Mouse (Mus musculus): ENCODE data around the gene Mif4gd.
A peak's percentile ranks its signal among the peaks of the same experiment; 100 is the strongest.

Mif4gd gene

DNA sequence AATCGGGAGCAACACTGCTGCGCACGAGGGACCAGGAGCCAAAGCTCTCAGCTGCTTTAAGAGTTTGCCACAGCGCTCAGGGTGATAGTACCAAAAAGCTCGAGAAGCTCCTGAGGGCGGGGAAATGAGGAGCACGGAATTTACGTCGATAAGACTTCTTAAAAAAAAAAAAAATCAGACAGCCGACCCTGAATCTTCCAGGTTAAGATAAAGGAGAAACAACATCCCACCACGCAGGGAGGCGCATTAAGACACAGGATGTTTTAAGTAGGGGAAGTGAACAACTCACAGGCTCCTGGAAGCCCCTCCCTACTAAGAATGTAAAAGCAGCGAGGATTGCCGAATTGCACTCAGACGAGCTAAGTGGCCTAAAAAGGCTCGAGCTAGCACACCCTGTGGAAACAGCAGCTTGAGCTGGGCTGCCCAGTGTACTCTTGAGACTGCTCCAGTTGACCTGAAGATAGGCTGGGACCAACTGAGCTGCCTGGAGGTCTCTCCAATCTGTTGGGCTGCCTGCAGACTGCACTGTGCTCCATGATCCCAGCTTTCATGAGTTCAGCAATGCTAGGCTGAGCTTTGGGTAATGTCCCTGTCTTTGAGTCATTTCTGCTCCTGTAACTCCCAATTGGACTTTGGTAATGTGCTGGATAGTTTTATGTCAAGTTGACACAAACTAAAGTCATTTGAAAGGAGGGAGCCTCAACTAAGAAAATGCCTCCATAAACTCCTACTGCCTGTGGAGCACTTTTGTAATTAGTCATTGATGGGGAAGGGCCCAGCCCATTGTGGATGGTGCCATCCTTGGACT is 573 bp upstream of the Mif4gd start:
- DNase-seq (ENCODE audit: low read depth) = no peak

DNA sequence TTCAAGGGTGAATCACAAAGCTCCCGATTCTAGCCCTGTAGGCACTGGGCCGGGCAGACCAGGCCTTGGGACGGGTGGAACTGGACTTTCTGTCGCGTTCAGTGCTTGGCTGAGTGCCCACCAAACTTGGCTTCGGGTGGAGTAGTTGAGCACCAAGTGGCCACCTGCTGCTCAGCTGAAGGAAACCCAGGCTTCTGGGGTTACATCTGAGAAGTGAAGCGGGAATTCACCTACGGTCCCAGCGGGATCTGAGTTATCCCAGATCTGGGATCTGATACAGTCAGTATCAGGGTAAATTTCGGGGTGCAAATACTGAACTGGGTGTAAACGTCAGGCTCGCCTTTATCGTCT is 735 bp downstream of the Mif4gd start:
- DNase-seq (ENCODE audit: low read depth) = no peak

DNA sequence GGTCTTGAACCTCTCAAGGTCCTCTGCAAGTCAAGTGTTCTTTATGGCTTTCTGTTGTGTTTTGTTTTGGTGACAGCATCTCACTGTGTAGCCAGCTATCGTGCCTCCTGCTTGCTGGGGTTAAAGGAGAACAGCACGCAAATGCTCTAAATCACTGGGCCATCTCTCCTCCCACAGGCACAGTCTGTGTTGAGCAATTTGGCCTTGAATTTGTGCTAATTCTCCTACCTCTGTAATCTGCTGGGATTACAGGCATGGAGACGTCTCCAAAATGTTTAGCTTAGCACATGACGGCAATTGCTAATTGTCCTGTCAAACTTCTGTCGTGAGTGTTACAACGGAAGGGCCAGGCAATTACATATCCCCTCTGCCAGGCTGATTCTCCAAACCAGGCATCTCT is 1.6 kb downstream of the Mif4gd start:
- DNase-seq (ENCODE audit: low read depth) = no peak

DNA sequence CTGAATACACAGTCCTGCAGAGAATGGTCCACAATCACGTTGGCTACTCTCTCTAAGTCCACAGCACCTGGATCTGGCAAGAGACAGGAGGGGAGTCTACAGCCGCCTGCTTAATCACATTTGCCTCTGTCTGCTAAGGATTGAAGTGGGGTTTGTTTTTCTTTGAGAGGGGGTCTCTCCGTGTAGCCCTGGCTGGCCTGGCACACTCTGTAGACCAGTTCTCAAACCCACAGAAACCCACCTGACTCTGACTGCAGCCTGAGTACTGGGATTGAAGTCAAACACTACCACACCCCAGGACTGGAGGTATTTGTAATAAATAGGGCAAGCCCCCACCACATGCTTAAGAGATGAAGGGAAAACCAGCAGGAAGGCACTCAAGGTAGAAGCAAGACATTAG is 3.2 kb downstream of the Mif4gd start:
- DNase-seq (ENCODE audit: low read depth) = no peak

DNA sequence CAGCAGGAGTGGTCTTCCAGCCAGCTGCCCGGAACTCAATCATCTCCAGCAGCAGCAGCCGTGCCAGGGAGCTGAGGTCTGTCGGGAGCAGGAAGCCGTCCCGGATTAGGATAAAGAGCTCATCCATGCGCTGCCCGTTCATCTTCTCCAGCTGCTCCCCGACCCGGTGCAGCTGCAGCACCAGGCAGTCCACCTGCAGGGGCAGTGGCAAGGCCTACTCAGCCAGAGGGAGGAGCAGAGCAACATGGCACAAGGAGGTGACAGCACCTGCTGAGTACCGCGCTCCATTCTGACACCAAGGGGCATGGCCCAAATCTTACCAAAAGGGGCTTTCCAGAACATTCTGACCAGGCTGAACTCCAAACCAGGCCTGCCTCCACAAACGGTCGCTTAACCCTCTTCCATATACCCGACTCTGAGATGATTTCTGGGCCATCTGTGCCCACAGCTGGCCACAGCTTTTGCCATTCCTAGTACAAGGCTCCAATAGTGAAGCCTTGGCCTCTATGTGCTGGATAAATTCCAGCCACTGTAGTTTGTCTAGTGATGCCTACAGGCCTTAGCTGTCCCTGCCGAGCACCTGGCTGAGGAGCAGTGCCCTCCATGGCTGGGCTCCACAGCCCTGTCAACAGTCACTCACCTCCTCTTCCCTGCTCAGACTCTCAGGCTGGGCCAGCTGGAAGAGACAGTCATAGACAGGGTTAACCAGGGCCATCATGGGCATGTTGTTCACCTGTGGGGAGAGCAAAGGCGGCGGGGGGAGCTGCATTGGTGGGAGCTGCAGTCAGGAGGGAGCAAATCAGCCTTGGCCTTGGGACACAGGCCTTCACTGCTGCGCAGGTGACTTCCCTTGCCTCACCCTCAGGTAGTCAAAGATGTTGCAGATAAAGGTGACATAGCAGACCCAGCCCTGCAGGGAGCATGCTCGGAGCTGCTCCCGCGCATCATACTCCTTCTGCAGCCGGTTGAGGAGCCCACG is 4.1 kb downstream of the Mif4gd start:
- DNase-seq (ENCODE audit: low read depth) = no peak

DNA sequence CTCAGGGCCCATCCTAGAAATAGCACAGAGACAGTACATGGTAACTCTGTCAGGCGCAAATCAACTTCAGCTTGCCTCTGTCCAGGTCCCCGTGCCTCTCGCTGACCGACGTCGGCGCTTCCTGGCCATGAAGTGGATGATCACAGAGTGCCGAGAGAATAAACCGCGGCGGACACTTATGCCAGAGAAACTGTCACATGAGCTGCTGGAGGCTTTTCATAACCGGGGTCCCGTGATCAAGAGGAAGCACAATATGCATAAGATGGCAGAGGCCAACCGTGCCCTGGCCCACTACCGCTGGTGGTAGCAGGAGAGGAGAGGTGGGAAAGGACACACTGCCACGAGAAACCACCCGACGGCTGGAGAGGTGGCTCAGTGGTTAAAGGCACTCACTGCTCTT is 6.0 kb downstream of the Mif4gd start:
- DNase-seq (ENCODE audit: low read depth) = no peak

DNA sequence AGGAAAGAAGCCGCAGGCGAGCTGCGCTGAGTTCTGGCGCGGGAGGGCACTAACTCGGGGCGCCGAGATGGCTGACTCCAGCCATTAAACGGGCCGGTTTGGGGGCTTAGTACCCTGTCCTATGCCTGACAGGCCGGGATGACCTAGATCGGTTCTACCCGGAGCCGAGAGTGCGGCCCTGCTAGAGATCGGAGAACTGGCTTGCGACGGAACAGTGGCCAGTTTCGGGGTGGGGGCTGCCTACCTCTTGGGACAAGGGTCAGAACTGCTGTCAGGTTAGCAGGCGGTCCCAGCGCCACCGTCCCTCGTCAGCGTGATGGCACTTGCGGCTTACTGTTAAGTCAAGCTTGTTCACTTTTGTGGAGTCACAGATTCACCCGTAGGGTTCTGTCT is 8.5 kb downstream of the Mif4gd start:
- DNase-seq (ENCODE audit: low read depth) = no peak

DNA sequence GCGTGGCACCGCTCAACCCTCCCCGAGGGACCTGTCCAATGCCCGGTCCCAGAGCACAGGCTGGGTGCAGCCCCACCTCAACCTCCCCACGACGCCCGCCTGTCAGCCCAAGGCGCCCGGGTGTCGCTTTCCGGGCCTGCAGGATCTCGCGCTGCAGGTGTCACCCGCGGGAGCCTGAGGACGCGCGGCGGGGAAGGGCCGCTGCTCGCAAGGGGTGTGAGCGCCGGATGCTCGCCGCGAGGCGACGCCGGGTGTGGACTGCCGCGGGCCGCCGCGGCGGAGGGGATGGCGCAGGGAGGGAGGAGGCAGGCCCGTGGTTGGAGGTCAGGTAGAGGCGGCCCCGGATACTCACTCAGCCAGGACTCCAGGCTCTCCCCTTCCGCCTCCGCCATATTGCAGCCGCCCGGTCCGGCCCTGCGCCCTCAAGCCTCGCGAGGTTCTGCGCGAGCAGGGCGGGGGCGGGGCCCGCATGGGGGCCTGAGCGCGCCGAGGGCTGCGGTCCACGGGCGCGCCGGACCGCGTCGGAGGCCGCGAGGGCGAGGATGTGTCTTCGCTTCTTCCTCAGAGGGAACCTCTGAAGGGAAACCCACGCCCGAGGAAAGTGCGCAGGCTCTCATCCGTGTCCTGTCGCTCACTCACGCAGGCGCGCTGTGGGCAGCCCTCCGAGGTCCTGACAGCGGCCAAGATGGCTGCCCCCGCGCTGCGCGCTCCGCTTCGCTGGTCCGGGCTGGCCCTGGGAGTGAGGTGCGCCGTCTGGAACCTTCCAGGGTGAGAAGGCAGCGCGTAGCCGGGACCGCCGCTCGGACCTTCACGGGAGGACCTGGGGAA is 9.1 kb downstream of the Mif4gd start, which contains the start of the genes Mrps7 and Gga3:
Gene Mrps7 (plus strand): TSS at position 450 of the 828 bp plus-strand sequence.
Gene Gga3 (minus strand): TSS at position 576 of the 828 bp plus-strand sequence.
- DNase-seq (ENCODE audit: low read depth) = peak; percentile 96

DNA sequence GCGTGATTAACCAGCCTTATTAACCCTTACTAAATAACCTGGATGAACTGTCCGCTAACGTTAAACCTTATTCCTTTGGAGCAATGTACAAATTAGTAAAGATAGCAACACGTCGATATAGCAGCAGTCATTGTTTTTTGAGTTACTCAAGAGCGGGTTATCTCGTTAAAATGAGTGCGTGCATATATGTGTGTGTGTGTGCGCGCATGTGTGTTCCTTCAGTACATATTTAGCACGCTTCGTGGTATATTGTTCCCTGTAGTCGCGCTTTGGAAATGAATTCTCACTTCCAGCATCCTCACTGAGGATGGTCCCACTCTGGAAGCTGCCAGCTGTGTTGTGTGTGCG is 9.7 kb downstream of the Mif4gd start:
- no peak for DNase-seq (ENCODE audit: low read depth)

DNA sequence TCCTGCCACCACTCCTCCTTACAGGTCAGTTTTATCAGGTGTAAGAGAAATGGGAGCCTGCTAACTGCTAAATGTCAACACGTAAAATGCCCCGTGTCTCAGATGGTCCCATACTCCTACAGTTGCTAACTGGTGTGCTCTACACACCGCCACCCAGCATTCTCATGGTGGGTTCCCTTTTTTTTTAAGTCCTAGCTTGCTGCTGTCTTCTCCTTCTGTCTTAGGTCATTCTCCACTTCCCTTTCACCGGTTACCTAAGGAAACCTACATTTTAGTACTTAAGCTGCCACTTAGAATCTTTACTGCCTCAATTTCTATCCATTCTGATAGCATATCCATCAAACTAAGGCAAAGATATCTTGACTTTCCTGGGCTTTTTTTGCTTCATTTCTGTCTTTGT is 11.6 kb downstream of the Mif4gd start:
- no peak for DNase-seq (ENCODE audit: low read depth)

DNA sequence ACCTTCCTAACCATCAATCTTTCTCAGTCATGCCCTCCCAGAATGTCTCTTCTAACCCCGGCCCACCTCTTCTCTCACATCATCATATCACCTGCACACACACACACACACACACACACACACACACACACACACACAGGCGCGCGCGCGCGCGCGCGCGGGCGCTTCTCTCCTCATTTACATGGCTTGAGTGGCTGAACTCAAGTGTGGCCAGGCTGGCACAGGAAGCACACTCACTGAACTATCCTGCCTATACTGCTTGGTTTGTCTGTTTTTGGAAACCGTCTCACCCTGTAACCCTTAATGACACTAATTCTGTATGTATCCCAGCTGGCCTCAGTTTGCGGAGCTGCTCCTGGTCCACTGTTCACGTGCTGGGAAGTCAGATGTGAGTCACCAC is 12.0 kb downstream of the Mif4gd start:
- no peak for DNase-seq (ENCODE audit: low read depth)

DNA sequence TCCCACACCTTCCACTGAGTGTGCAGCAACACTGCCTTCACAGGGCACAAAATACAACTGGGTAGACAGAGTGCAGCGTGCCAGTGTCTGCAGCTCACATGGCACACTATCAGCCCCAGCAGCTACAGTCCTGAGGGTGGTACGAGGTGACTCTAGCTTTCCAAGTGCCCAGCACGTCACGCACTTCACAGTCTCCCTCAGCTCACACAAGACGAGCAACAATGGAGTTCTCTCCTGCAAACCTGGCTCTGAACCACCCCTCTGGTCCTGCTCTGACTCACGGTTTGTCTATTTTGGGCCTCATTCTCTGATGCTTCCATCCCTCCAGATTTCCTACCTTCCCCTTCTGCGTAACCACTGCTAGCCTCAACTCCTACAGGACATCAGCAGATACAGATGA is 13.0 kb downstream of the Mif4gd start:
- no peak for DNase-seq (ENCODE audit: low read depth)

DNA sequence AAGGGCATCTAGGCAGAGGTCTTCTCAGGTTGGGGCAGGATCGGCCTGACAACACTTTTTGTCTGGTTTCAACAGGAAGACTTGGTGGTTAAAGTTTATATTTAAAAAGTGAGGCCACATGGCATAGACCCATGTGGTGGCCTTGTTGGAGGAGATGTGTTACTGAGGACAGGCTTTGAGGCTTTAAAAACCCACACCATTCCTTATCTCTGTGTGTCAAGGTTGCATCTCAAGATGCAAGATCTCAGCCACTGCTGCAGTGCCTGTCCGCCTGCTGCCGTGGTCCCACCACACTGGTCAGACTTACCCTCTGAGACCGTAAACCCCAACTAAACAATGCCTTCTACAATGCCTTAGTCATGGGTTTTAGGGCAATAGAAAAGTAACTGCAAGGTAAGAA is 14.5 kb downstream of the Mif4gd start:
- no peak for DNase-seq (ENCODE audit: low read depth)

DNA sequence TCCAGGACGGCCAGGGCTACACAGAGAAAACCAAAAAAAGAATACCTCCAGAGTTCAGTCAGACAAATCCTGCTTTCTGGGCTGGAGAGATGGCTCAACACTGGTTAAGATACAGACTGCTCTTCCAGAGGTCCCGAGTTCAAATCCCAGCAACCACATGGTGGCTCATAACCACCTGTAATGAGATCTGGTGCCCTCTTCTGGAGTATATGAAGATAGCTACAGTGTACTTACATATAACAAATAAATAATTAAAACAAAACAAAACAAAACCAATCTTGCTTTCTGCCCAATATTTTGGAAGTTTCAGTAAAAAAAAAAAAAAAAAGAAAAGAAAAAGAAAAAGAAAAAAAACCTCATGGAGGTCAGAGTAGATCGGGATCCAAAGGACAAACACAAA is 17.6 kb downstream of the Mif4gd start:
- no peak for DNase-seq (ENCODE audit: low read depth)

DNA sequence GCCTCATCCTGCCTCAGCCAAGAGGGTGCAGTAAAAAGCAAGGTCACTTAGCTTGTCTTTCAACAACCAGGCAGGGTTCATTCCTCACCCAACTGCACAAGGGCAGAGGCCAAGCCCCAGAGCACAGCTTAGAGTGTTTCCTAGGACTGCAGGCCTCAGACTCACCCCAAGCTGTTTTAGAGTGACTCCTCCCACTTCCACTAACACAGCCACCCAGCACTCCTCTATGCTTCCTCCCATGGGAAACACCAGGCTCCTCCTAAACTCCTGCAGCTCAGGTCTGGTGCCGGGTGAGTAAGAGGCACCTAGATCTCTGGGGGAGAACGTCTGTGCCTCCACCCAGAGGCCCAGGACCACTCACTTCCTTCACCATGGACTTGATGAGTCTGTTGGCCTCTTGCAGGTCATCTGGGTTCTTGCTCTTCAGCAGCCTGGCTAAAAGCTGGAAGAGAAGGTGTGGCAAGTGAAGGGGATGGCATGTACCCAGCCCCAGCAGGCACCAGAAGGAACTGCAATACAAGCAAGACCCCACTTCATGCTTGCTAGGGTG is 22.2 kb downstream of the Mif4gd start:
- DNase-seq (ENCODE audit: low read depth) = no peak

DNA sequence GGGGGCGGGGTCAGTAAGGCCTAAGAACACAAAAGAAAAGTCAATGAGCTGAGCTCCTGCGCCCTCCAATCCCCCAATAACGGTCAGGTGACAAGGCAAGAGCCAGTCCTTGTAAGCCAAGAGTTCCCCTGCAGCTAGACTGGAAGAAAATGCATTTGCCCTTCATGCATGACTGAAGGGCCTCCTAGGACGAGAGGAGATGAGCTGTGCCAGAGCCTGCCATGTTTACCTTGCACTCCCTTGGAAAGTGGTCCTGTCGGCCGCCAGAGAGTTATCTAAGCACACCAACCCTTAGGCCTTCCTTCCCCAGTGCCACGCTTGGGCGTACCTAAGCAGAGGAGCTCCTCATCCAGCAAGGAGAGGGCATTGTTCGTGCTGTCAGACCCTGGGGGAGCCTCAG is 24.8 kb downstream of the Mif4gd start:
- DNase-seq (ENCODE audit: low read depth) = no peak

DNA sequence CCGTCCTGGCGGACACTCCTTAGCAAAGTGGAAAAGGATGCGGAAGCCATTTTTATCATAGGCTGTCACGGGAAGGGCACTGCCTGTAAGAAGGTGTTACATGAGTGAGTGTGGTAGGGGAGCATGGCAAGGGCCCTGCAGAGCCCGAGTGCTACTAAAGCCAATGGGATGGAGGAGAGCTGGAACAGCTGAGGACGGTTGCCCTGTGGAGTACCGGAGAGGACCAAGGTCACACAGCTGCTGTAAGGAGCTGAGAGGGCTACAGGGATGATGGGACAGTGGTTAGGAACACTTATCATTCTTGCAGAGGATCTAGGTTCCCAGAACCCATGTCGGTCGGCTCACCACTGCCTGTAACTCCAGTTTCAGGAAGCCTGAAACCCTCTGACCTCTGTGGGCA is 26.4 kb downstream of the Mif4gd start:
- DNase-seq (ENCODE audit: low read depth) = no peak

DNA sequence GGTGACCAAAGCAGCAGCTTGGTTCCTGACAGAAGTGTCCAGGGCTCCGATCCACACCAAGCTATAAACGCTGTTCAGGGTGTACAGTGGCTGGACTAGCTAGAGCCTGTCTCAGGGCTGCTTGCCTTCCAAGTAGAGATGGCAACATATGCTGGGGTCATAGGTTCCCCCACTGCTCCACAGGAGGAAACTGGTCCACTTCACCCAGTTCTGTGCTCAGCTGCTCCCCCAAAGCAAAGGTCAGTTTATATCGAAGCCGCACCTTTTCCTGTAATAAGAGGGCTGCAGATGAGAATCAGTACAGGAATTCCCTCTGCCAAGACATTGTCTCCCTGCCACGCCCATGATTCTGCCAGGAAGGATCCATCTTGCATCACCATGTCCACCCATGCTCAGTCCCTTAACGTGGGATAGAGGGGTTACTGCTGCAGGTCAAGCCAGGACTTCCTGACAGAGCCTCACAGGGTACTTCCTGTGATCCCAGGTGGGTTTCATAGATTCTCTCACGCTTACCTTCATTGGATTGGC is 27.1 kb downstream of the Mif4gd start:
- no peak for DNase-seq (ENCODE audit: low read depth)

DNA sequence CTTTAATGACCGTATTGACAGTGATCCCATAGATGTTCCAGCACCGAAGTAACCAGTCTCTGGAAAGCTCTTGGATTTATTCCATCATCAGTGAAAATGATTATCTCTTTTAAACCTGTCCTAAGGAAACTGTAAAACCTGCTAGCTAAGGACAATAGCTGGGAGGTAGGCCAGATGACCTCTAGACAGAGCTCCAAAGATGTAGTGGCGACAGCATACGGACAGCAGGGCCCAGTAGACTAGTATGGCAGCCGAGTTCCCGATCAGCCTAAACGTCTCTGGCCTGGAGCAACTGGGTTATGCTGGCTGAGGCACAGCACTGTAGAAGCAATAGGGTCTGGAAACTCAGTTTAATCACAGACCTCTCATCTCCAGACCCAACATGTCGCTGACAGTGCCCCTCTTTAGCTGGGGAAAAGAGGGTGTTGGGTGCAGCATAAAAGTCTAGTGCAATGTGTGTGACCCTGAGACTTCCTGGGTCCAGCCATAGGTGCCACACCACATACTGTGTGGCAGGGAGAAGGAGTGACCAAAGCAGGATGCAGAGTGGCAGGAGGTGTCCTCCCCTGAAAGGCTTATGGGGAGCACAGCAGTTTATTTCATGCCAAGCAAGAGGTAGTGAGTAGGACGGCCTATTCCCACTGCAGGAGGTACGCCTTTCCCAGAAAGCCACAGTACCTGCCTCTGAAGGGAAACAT is 28.2 kb downstream of the Mif4gd start:
- DNase-seq (ENCODE audit: low read depth) = no peak

DNA sequence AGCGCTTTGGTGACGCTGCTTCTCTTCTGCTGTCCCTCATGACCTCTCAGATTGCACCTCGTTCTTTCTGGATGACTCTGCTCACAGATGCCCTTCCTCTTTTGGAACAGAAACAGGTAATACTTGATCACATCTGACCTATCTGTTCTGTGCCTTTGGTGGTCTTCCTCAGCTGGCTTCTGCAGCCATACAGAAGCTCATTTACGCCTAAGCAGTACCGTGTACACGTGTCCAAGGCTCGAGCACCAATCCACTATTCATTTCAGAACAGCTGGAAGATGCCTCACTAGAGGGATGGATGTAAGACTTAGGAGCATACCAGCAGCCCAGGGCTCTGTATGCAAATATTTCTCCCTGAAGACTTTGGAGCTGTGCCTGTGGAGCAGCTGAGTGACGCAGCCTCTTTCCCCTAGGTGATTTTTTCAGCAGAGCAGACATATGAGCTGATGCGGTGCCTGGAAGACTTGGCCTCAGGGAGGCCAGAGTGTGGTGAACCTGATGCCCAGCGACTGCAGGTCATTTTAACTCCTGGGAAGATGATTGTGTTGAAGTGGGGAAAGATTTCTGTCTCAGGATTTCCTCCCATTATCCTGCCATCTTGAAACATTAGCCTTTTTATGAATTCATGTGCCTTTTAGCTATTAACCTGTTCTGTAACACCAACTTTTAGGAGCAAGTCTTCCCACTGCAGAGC is 29.7 kb downstream of the Mif4gd start:
- no peak for DNase-seq (ENCODE audit: low read depth)

DNA sequence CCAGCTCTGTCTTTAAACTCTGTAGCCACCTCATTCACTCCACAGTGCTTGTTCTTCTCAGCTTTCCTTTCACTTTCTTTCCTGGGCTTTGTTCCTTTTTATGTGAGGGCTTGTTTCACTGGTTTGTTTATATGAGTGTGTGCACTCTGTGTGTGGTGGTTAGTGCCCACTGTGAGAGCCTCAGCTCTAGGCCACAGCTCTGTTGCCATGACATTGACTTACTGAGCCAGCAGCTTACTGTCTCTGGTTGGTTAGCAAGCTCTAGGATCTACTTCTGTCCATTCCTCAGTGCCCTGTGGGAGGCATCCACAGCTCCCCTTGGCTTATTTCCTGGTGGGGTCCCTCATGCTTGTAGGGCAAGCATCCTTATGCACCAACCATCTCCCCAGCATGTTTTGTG is 33.7 kb downstream of the Mif4gd start:
- DNase-seq (ENCODE audit: low read depth) = no peak

All from naive thymus-derived CD4-positive, alpha-beta T cell, adult 2 months (primary cell).